Mouse (Mus musculus): ENCODE measurements around the gene Naalad2. TPM values are rescaled to one million over a fixed set of nuclear protein-coding genes. Genes with fewer than 3 reads are reported as not detected.
"Not testable (repeated sequence)": the region's sequence is repeated elsewhere in the genome, so short reads cannot be mapped to it uniquely, and the experiment has no call there.

The Naalad2 gene
- 3.5 and 5.5 TPM in 2 replicates for polyA plus RNA-seq (2015; fragmentation: Nextera tagmentation; extraction: Ambion mirVana)

- ATAC-seq (ENCODE audit: insufficient number of reproducible peaks, insufficient read depth, low FRiP score, low TSS enrichment, low read depth); H3K9ac ChIP-seq; H3K4me1 ChIP-seq; H3K9me3 ChIP-seq; H3K27me3 ChIP-seq; H3K36me3 ChIP-seq; H3K27ac ChIP-seq; H3K4me3 ChIP-seq; H3K4me2 ChIP-seq: not testable (repeated sequence)
- 77% methylated on average over 2 of the region's 2 CpGs for WGBS
These were observed at the start of gene Naalad2 for GRCm38 (mm10) chr9:18402895-18403294. Gene Naalad2, minus strand, starts transcription at chr9:18402995.

- H3K9ac ChIP-seq: no peak overlapping the region
- no peaks in the 10 kb centered on the region for H3K4me1 ChIP-seq
- no peak overlapping the region for H3K27ac ChIP-seq
- no peak overlapping the region for H3K4me2 ChIP-seq
- no peak for ATAC-seq (ENCODE audit: insufficient number of reproducible peaks, insufficient read depth, low FRiP score, low TSS enrichment, low read depth)
- WGBS: 75% methylated on average over 10 of the region's 10 CpGs
- H3K9me3 ChIP-seq: no peaks in the 10 kb centered on the region
- no peaks in the 10 kb centered on the region for H3K36me3 ChIP-seq
- H3K27me3 ChIP-seq: no peaks in the 10 kb centered on the region
- H3K4me3 ChIP-seq: no peak overlapping the region
These were observed 28.9 kb upstream of the Naalad2 start for GRCm38 (mm10) chr9:18431687-18432086.

- Histone ChIP-seq H3K27ac (no peak within 1 kb of the TSS), H3K4me3 (no peak within 1 kb of the TSS)
- ATAC-seq (ENCODE audit: insufficient number of reproducible peaks, insufficient read depth, low FRiP score, low TSS enrichment, low read depth): no peak
These were observed 27.6 kb upstream of the Naalad2 start, which contains the start of gene Mbd3l2 for GRCm38 (mm10) chr9:18430354-18430753. Gene Mbd3l2, plus strand, starts transcription at chr9:18430654.

GRCm38 (mm10) chr9:18412371-18412770, 9.6 kb upstream of the Naalad2 start:
- not testable (repeated sequence) for H3K9ac ChIP-seq; H3K9me3 ChIP-seq; ATAC-seq (ENCODE audit: insufficient number of reproducible peaks, insufficient read depth, low FRiP score, low TSS enrichment, low read depth); H3K4me2 ChIP-seq; H3K36me3 ChIP-seq; H3K27ac ChIP-seq; H3K27me3 ChIP-seq; H3K4me1 ChIP-seq; H3K4me3 ChIP-seq
- 88% methylated on average over 4 of the region's 4 CpGs for WGBS

More at GRCm38 (mm10) chr9:18430354-18430753, 27.6 kb upstream of the Naalad2 start, which contains the start of gene Mbd3l2:
- Histone ChIP-seq H3K27me3 (no peaks in the 10 kb centered on the region), H3K9ac (no peak within 1 kb of the TSS), H3K4me2 (no peak within 1 kb of the TSS), H3K9me3 (no peaks in the 10 kb centered on the region), H3K36me3 (no peaks in the 10 kb centered on the region), H3K4me1 (no peaks in the 10 kb centered on the region)

GRCm38 (mm10) chr9:18404118-18404517, 1.3 kb upstream of the Naalad2 start, which contains the start of gene Ubtfl1:
Gene Ubtfl1, plus strand, starts transcription at chr9:18404418.
- Histone ChIP-seq H3K9ac (no peak within 1 kb of the TSS), H3K4me3 (no peak within 1 kb of the TSS), H3K4me1 (no peaks in the 10 kb centered on the region), H3K27ac (no peak within 1 kb of the TSS), H3K36me3 (no peaks in the 10 kb centered on the region), H3K9me3 (no peaks in the 10 kb centered on the region), H3K4me2 (no peak within 1 kb of the TSS), H3K27me3 (no peaks in the 10 kb centered on the region)
- no peak for ATAC-seq (ENCODE audit: insufficient number of reproducible peaks, insufficient read depth, low FRiP score, low TSS enrichment, low read depth)
- WGBS: 63% methylated on average over 1 of the region's 1 CpGs

DNA sequence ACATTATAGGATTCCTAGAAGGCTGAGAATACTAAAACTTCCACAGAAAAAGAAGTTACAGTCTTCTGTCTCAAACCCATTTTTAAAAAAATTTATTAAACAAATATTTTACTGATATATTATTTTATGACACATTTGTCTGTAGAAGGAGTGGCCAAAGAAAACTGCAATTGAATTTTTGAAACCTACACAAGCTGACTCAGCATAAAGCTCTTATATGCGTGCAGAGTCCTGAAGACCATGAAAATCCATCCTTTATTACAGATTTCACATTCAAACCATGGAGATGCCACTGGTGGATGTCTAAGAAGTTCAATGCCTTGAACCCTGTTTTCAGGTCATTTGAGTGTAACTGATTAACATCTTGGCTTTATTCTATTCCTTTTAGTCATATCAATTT, 3.2 kb downstream of the Naalad2 start:
- no peaks in the 10 kb centered on the region for H3K9me3 ChIP-seq
- H3K4me1 ChIP-seq: no peaks in the 10 kb centered on the region
- 69% methylated on average over 1 of the region's 1 CpGs for WGBS
- H3K4me2 ChIP-seq: no peak overlapping the region
- H3K27me3 ChIP-seq: no peaks in the 10 kb centered on the region
- no peak overlapping the region for H3K9ac ChIP-seq
- H3K27ac ChIP-seq: no peak overlapping the region
- no peak overlapping the region for H3K4me3 ChIP-seq
- no peak for ATAC-seq (ENCODE audit: insufficient number of reproducible peaks, insufficient read depth, low FRiP score, low TSS enrichment, low read depth)
- H3K36me3 ChIP-seq: no peaks in the 10 kb centered on the region

DNA sequence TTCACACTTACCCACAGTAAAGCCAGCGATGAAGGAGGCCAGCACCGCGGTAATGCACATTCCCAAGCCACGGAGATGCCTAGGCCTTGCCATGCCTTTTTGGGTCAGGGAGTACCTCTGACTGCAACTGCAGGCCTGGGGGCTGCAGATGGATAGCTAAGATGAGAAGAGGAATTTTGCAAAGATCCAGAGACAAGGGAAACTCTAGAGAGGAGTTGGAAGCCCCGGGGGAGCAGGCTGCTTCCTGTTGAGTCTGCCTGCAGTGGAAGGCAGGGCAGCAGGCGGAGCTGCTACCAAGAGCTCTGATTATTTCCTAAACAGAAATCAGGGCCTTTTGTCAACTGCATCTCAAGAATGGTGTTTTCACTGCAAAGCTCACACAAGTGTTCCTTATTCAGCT, 17.0 kb downstream of the Naalad2 start:
- H3K27me3 ChIP-seq: no peaks in the 10 kb centered on the region
- no peak for ATAC-seq (ENCODE audit: insufficient number of reproducible peaks, insufficient read depth, low FRiP score, low TSS enrichment, low read depth)
- no peaks in the 10 kb centered on the region for H3K9me3 ChIP-seq
- peak overlapping the region; percentile 33; the same call in 1 of the 2 replicates for H3K27ac ChIP-seq
- H3K4me3 ChIP-seq: 0 out of 2 replicates have a peak overlapping the region, but pooled peaks have one; percentile 6
- H3K36me3 ChIP-seq: no peaks in the 10 kb centered on the region
- H3K9ac ChIP-seq: peak overlapping the region; percentile 44; the same call in 1 of the 2 replicates
- 19% methylated on average over 6 of the region's 6 CpGs for WGBS
- peaks cover 4% of the 10 kb centered on the region for H3K4me1 ChIP-seq
- H3K4me2 ChIP-seq: peak overlapping the region; percentile 36

GRCm38 (mm10) chr9:18373026-18373425, 29.8 kb downstream of the Naalad2 start:
- not testable (repeated sequence) for H3K4me3 ChIP-seq; H3K9ac ChIP-seq; ATAC-seq (ENCODE audit: insufficient number of reproducible peaks, insufficient read depth, low FRiP score, low TSS enrichment, low read depth); H3K4me2 ChIP-seq; H3K36me3 ChIP-seq; H3K4me1 ChIP-seq; H3K27me3 ChIP-seq; H3K9me3 ChIP-seq; H3K27ac ChIP-seq
- 90% methylated on average over 1 of the region's 1 CpGs for WGBS

- no peak for ATAC-seq (ENCODE audit: insufficient number of reproducible peaks, insufficient read depth, low FRiP score, low TSS enrichment, low read depth)
- peaks cover 15% of the 10 kb centered on the region for H3K36me3 ChIP-seq
- H3K4me3 ChIP-seq: no peak overlapping the region
- H3K4me1 ChIP-seq: no peaks in the 10 kb centered on the region
- H3K4me2 ChIP-seq: no peak overlapping the region
- H3K9me3 ChIP-seq: no peaks in the 10 kb centered on the region
- H3K27me3 ChIP-seq: no peaks in the 10 kb centered on the region
- H3K9ac ChIP-seq: no peak overlapping the region
- 97% methylated on average over 3 of the region's 3 CpGs for WGBS
- no peak overlapping the region for H3K27ac ChIP-seq
These were observed 82.8 kb downstream of the Naalad2 start for GRCm38 (mm10) chr9:18319990-18320389.

GRCm38 (mm10) chr9:18298301-18298700, 104.5 kb downstream of the Naalad2 start:
- Histone ChIP-seq H3K36me3 (peaks cover 54% of the 10 kb centered on the region), H3K4me1 (peaks cover 6% of the 10 kb centered on the region), H3K27ac (no peak overlapping the region), H3K9me3 (no peaks in the 10 kb centered on the region), H3K27me3 (no peaks in the 10 kb centered on the region), H3K9ac (no peak overlapping the region), H3K4me2 (no peak overlapping the region), H3K4me3 (no peak overlapping the region)
- no peak for ATAC-seq (ENCODE audit: insufficient number of reproducible peaks, insufficient read depth, low FRiP score, low TSS enrichment, low read depth)
- 80% methylated on average over 6 of the region's 6 CpGs for WGBS

GRCm38 (mm10) chr9:18293026-18293781, 109.6 kb downstream of the Naalad2 start:
- peak overlapping the region; percentile 99 for H3K9ac ChIP-seq
- H3K9me3 ChIP-seq: no peaks in the 10 kb centered on the region
- peaks cover 10% of the 10 kb centered on the region; the same call in 1 of the 2 replicates for H3K36me3 ChIP-seq
- no peak for ATAC-seq (ENCODE audit: insufficient number of reproducible peaks, insufficient read depth, low FRiP score, low TSS enrichment, low read depth)
- H3K4me2 ChIP-seq: peak overlapping the region; percentile 71
- H3K4me3 ChIP-seq: peak overlapping the region; percentile 96
- H3K4me1 ChIP-seq: peaks cover 9% of the 10 kb centered on the region
- peak overlapping the region; percentile 86; the same call in 1 of the 2 replicates for H3K27ac ChIP-seq
- no peaks in the 10 kb centered on the region for H3K27me3 ChIP-seq
- 44% methylated on average over 6 of the region's 6 CpGs for WGBS

DNA sequence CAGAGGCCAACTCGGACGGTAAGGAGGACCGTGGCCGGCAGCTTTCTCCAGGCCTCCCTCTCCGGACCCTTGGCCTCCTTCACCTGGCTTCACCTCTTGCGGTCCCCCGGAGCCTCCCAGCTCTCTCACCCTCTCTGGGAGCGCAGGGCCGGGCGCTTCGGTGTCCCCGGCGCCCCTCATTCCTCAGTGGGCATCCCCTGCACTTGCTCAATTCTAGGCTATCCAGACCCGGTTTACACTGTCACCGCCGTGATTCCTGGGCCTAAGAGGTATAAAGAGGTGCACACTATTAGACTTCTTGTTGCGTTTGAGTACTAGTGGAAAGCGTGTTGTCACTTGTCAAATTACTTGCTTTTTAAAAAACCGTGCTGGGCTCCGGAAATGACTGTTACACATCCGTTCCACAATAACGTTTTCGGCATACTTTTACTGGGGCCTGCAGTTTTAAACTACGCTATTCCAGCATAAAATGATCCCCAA, 110.3 kb downstream of the Naalad2 start:
- H3K9me3 ChIP-seq: no peaks in the 10 kb centered on the region
- under 1% methylated on average over 24 of the region's 24 CpGs for WGBS
- peak; percentile 21; the same call in 1 of the 2 replicates for ATAC-seq (ENCODE audit: insufficient number of reproducible peaks, insufficient read depth, low FRiP score, low TSS enrichment, low read depth)

More for the DNA sequence above, 110.3 kb downstream of the Naalad2 start:
- H3K9ac ChIP-seq: peak overlapping the region; percentile 99
- H3K4me1 ChIP-seq: peaks cover 9% of the 10 kb centered on the region
- peak overlapping the region; percentile 96 for H3K4me3 ChIP-seq
- H3K36me3 ChIP-seq: peaks cover 6% of the 10 kb centered on the region; the same call in 1 of the 2 replicates
- no peaks in the 10 kb centered on the region for H3K27me3 ChIP-seq
- H3K27ac ChIP-seq: peak overlapping the region; percentile 86
- H3K4me2 ChIP-seq: peak overlapping the region; percentile 71
